Mouse (Mus musculus): Measurements from ENCODE around the gene Bcl2l12. TPM values are rescaled to one million over a fixed set of nuclear protein-coding genes. Genes with fewer than 3 reads are reported as not detected.

Bcl2l12 gene
- total RNA-seq, 2 experiments from 2014 or later = 7.6 to 9.7 TPM

DNA sequence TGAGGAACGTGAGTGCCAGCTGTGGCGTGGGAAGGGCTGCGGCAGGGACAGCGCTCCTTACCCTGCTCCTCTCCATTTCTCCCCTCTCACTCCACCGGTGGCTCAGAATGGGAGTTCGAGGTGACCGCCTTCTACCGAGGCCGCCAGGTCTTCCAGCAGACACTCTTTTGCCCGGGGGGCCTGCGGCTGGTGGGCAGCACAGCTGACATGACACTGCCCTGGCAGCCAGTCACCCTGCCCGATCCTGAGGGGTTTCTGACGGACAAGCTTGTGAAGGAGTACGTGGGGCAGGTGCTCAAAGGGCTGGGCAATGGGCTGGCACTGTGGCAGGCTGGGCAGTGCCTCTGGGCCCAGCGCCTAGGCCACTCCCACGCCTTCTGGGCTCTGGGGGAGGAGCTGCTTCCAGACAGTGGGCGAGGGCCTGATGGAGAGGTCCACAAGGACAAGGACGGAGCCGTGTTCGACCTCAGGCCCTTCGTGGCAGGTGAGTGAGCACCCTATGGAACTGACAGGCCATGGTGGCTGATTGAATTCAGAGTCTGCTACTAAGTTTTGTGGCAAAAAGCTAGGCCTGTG, 2.1 kb upstream of the Bcl2l12 start:
- Histone ChIP-seq H3K27ac (peak overlapping the region; percentile 8; the same call in 1 of the 2 replicates), H3K4me3 (no peak overlapping the region)
- intact Hi-C loops (cut with DNase I) = no loop called here
- no peak for TF ChIP-seq CTCF (IDR thresholded peaks at IDR 0.05)
- DNase-seq = no peak

DNA sequence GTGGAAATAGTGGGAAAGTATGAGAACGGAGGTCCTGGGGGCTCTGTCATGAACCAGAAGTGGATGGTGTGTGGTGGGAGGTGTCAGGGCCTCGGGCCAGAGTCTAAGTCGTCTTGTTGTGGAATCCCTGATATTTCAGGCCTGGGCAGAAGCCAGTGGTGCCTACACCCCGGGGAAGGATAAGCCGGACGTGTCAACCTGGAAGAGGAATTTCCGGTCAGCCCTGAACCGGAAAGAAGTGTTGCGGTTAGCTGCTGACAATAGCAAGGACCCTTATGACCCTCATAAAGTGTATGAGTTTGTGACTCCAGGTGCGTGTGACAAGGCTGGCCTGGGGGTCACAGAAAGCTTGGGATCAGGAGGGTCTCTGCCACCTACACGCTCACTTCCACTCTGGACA, 1.2 kb upstream of the Bcl2l12 start:
- Histone ChIP-seq H3K27ac (peak overlapping the region; percentile 54), H3K4me3 (peak overlapping the region; percentile 49)
- DNase-seq = no peak
- intact Hi-C loops (cut with DNase I) = loop anchor here (2.0 kb wide), 1 partner anchor 15 kb away; no protein-coding TSS in a partner anchor
- TF ChIP-seq CTCF (IDR thresholded peaks at IDR 0.05) = no peak

DNA sequence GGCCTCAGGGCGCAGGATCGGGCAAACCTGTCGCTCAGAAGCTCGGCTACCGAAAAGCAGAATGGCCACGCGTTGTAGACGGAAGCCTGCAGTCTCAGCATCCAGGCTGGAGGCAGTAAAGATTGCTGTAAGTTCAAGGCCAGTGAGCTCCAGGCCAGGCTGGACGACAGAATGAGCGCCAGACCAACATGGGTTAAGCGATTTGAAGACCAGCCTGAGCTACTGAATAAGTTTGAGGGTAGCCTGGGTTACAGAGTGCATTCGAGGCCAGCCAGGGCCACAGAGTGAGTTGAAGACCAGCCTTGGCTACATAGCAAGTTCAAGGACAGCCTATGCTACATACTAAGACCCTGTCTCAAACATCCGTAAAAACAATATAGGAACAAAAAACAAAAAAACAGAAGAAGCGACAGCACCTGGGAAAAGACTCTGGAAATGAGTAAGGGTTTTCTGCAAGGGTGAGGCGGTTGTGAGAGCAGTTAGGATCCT, 528 bp downstream of the Bcl2l12 start:
- H3K27ac ChIP-seq = peak overlapping the region; percentile 96
- TF ChIP-seq CTCF (IDR thresholded peaks at IDR 0.05) = no peak
- no peak for DNase-seq
- H3K4me3 ChIP-seq = peak overlapping the region; percentile 75
- intact Hi-C loops (cut with DNase I) = loop anchor here (2.0 kb wide), 1 partner anchor 17 kb away; no protein-coding TSS in a partner anchor

DNA sequence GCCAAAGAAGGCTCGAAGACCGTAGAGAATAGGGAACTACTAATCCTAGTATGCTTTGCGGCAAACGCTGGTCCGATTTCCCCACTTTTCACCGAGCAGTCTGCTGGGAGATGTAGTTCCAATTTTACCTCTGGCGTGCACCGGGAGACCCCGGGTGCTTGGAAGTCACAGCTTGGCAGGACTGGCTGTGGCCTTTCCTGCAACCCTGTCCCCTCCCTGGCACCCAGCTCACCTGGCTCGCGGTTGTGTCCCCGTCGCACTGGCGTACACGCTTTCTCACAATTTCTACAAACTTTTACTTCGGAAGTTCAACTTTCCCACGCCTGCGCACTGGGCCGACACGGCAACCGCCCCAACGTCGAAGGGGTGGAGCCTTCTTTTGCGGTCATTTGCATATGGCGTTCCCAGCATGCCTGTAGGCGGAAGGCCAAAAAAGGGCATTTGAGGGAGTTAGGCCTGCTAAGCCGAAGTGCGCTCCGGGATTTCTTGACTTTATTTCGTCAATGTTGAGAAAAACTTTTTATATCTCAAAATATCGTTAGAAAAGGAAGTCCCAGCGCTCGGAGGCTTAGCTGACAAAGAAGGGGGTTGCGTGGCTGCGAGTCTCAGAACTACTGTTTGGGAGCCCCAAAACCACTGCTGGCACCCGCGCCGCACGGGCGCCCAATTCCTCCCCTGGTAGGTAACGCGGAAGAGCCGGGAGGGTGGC, 1.1 kb downstream of the Bcl2l12 start, which contains the start of gene Irf3:
TSS of gene Irf3 (plus strand) at position 418 of the 709 bp plus-strand sequence.
- Histone ChIP-seq H3K4me3 (peak within 1 kb of the TSS; percentile 75), H3K27ac (peak within 1 kb of the TSS; percentile 96)
- intact Hi-C loops (cut with DNase I) = no loop called here
- no peak for TF ChIP-seq CTCF (IDR thresholded peaks at IDR 0.05)
- peak; percentile 97 for DNase-seq

DNA sequence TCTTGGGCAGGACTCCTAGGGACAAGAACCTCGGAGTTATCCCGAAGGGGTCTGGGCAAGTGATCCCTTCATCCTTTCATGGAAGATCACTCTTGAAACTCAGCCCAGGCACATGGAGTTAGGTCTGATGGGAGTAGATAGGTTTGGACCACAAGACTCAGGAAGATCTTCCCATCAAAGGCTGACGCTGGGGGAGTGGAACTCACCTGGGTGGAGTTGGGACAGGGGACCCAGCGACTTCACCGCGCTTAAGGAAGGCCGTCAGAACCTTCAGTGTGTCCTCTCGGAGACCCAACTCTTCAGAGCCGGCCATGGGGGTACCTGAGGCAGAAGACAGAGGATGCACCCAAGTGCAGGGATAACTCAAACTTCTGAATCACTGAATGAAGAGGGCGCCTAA, 1.8 kb downstream of the Bcl2l12 start:
- no peak for DNase-seq
- no peak for TF ChIP-seq CTCF (IDR thresholded peaks at IDR 0.05)
- intact Hi-C loops (cut with DNase I) = no loop called here

DNA sequence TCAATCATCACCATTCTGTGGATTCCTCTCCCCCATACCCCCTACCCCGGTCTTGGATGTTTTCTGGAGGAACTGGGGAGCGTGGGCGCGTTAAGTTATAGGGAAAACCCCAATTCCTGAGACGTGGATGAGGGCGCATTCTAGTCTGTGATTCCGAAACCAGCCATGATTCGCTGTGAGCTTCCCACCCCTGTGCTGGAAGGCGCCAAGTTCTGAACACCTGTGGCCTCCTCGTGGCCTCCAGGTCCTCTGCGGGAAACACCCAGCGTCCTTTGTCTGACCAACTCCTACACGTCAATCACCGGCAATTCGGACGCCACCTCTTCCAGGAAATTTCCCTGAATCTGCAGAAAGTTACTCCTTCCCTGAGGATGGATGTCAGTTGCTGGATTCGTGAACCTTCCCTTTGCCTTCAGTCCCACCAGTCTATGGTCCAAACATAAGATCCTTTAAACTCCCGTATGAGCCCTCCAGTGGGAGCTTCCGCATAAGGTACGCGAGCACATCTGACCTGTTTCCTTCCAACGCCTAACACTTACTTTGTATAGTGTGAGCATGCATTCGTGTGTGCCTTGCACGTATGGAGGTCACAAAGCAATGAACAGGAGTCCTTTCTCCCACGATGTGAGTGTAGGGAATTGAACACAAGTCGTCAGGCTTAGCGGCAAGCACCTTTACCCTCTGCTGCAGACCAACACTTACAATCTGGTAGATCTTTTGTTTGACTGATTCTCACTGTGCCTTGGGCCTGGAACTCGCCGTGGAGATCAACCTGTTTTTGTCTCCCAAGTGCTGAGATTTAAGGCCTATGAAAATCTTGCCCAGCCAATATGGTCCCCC, 11.4 kb downstream of the Bcl2l12 start:
- peak; percentile 17 for DNase-seq
- intact Hi-C loops (cut with DNase I) = loop anchor here (2.0 kb wide), 1 partner anchor 28 kb away; no protein-coding TSS in a partner anchor
- peak overlapping the region; percentile 98 for H3K27ac ChIP-seq

More for the DNA sequence above, 1.8 kb downstream of the Bcl2l12 start:
- peak overlapping the region; percentile 96 for H3K27ac ChIP-seq
- H3K4me3 ChIP-seq = peak overlapping the region; percentile 75

DNA sequence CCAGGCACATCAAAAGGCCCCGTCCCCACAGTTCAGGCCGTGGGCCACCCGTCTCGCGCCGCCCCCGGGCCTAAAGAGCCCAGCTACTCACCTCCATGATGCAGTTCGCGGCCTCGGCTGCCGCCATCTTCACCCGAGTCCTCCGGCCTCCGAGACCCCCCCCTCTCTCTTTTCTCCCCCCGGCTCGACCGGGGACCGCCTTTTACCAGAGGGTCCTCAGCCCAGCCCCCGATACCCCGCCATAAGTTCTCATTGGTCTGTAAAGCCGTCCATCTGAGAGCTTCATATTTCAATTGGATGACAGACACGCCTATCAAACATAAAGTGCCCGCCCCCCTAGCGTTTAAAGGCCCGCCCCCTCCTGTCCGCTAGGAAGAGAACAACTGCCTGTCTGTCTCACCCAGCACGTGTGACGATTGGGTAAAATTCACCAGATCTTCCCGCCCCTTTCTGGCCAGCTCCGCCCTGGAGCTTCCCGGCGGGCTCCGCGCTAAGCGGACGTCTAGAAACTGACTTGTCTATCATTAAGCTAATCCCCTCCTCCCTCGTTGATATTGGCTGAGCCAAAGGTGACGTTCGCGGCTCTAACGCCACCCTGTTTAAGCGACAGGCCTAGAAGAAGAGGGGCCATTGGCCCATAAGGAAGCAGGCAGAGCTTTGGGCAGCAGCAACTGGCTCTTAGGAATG, 12.2 kb downstream of the Bcl2l12 start, which contains the start of gene Prmt1:
TSS of gene Prmt1 (minus strand) at position 377 of the 687 bp plus-strand sequence.
- TF ChIP-seq CTCF (IDR thresholded peaks at IDR 0.05) = 0 out of 2 replicates have a peak, but pooled peaks have one; percentile 3
- H3K27ac ChIP-seq = peak within 1 kb of the TSS; percentile 100
- DNase-seq = peak; percentile 98
- peak within 1 kb of the TSS; percentile 100 for H3K4me3 ChIP-seq
- intact Hi-C loops (cut with DNase I) = loop anchor here (2.0 kb wide), 1 partner anchor 28 kb away; no protein-coding TSS in a partner anchor

More for the DNA sequence above, 11.4 kb downstream of the Bcl2l12 start:
- TF ChIP-seq CTCF (IDR thresholded peaks at IDR 0.05) = no peak
- peak overlapping the region; percentile 77 for H3K4me3 ChIP-seq

DNA sequence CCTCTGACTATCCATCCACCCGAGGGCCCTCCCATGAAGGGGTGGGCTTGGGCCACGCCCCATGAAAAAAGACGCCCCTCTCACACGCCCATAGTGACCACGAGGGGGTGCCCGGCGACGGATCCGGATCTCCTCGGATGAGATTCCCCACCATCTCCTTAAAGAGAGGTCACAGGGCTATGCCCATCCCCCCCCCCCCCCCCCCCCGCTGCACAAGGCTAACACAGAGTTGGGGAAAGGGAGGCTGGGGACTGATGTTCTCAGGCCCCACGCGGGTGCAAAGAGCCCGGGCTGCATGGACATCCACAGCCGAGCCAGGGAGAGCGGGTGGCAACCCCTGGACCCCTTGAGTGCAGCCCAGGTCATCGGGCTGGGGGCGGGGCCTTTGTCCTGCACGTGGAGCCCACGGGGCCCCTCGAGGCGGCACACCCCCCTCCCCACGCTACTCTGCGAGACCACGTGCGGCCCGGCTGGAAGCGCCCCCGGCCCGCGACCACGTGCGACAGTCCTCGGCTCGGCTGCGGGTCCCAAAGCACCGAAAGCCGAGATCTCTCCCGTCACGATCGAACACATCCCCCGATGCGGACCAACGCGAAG, 12.8 kb downstream of the Bcl2l12 start:
- Histone ChIP-seq H3K4me3 (peak overlapping the region; percentile 100), H3K27ac (peak overlapping the region; percentile 100)
- intact Hi-C loops (cut with DNase I) = loop anchor here (2.0 kb wide), 2 partner anchors 29 to 83 kb away; no protein-coding TSS in a partner anchor
- peak; percentile 39 for TF ChIP-seq CTCF (IDR thresholded peaks at IDR 0.05)
- DNase-seq = peak; percentile 79

DNA sequence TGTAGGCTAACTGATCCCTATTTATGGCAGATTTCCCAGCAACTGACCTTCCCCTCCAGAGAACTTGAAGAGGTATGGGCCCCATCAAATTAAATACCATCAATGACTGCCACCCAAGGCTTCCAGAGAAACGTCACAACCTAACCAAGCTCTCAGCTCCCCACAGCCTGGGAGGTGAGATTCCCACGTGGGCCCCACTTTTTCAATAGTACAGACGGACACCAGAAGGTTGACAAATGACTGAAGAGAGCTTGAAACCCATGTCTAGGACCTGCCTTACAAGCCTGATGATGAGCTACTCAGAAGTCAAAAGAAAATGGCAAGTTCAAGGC, 13.7 kb downstream of the Bcl2l12 start:
- H3K27ac ChIP-seq = peak overlapping the region; percentile 100
- TF ChIP-seq CTCF (IDR thresholded peaks at IDR 0.05) = no peak
- no peak for DNase-seq
- H3K4me3 ChIP-seq = peak overlapping the region; percentile 100
- intact Hi-C loops (cut with DNase I) = loop anchor here (2.0 to 5.0 kb wide), 2 partner anchors 84 to 153 kb away; partner anchors contain the start of genes Flt3l and Gm45713

DNA sequence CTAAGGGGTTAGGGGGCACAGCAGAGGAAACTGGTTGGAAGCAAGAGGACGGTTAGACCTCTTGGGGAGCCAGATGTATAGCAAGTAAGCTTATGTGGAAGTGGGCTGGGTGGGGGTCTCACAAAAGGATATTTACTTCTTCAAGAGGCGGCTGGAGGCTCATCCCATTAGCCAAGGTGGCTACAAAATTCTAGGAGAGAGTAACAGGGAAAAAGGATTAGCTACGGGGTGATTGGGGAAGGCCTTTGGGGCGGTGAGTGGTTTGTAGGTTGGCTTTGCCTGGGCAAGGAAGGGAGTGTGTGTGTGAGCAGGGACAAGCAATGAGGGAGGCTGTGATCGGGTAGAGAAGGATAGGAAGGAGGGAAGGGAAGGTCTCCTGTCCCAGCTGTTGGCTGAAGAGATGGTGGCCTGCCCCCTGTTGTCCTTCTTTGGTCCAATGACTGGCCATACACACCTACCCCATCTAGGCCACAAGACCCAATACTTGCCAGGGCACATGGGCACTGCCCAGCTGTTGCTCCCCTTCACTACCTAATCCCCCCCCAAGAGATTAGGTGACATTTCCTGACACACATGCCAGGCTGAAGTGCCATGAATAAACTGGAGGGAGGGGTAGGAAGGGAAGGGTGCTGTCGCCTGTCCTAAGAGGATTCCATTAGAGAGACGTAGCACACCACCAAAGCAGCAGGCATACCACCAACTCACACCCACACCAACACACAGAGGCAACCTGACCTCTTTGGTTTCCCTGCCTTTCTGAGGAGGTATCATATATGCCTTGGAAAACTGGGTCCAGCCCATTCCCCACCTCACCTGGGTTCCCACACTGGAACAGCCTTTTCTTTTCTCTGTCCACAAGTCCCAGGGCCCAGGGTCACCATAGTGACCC, 14.3 kb downstream of the Bcl2l12 start:
- intact Hi-C loops (cut with DNase I) = loop anchor here (2.0 to 5.0 kb wide), 2 partner anchors 85 to 153 kb away; partner anchors contain the start of genes Flt3l and Gm45713
- peak overlapping the region; percentile 100 for H3K4me3 ChIP-seq
- peak; percentile 23; the same call in 1 of the 2 replicates for TF ChIP-seq CTCF (IDR thresholded peaks at IDR 0.05)
- H3K27ac ChIP-seq = peak overlapping the region; percentile 100
- peak; percentile 75 for DNase-seq

All from gastrocnemius, adult 2 months (tissue).